Mouse (Mus musculus) left cerebral cortex, postnatal 10 days (tissue): Measurements from ENCODE around the gene Prepl. TPM values are rescaled to one million over a fixed set of nuclear protein-coding genes. Genes with fewer than 3 reads are reported as not detected.

Experiments used
- DNase-seq, 2 experiments: peaks; one replicate each; pipeline ENCODE4 v3.0.0; 2021 to 2022; ENCODE audit warnings: low spot score in 2 of 2, mixed read lengths in 1 of 2; ENCODE audit errors: extremely low spot score in 1 of 2
- intact Hi-C: fragments of 180-260 bp; cut with DNase I; formaldehyde crosslinking; loops from one replicate; pipeline ENCODE4 v1.15.1; 2025
- total RNA-seq, 2 experiments: library from RNA; stranded (reverse); gene quantifications; 2 replicates each; pipeline ENCODE4 v1.2.3; 2021

Gene Prepl
- total RNA-seq: 100 to 1,000 TPM; 308 to 319 TPM

GRCm38 (mm10) chr17:85090120-85091099 is at the start of gene Prepl, which contains the start of gene Camkmt:
Gene Prepl (minus strand): TSS chr17:85090241.
Gene Camkmt (plus strand): TSS chr17:85090552.
- intact Hi-C loops: no loop called here
- peak; percentile 94 to 96 for DNase-seq

- intact Hi-C loops: no loop called here
- DNase-seq: no peak
These were observed 48.4 kb upstream of the Prepl start for GRCm38 (mm10) chr17:85138393-85138792.

DNA sequence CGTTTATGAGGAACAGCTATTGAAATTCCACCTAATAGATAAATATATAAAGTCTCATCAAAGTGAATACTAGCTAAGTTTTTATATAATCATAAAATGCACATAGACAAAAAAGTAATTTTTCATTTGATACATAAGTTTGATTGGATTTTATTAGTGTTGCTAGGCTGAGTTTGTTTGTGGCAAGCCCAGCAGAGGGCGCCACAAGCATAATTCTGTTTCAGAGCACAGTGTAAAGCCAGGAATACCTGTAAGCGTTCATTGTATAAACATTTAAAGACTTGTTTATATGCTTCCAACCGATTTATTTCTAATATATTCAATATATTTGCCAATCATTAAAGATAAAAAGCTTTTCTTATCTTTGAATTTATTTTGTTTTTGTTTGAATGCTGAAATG is 26.6 kb upstream of the Prepl start:
- intact Hi-C loops: loop anchor here (2.0 to 5.0 kb wide), 2 partner anchors 71 to 518 kb away; no protein-coding TSS in a partner anchor
- peak; percentile 49 to 67 for DNase-seq

- no peak for DNase-seq
- intact Hi-C loops: no loop called here
These were observed 23.4 kb upstream of the Prepl start for GRCm38 (mm10) chr17:85113441-85113840.

DNA sequence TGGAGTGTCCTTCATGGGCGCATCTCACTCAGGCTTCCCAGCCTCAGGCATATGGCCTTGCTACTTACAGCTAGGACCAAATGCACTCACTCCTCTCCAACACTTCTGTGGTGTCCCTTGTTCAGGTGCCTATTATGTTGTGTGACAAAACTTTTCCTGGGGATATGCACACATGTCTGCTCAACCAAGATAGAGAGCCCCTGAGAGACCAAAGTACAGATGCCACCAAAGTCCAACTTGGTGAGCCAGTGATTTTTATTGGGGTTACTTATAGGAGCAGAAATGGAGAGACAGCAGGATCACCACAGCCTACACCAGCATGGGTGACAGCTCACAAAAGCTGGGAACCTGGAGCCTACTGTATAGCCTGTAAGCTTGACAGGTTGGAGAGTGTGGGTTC is 20.6 kb upstream of the Prepl start:
- intact Hi-C loops: no loop called here
- DNase-seq: no peak

GRCm38 (mm10) chr17:85103310-85103709 is 13.3 kb upstream of the Prepl start:
- intact Hi-C loops: loop anchor here (5.0 kb wide), 1 partner anchor 529 kb away; no protein-coding TSS in a partner anchor
- no peak for DNase-seq

- no peak for DNase-seq
- intact Hi-C loops: loop anchor here (5.0 kb wide), 1 partner anchor 531 kb away; no protein-coding TSS in a partner anchor
These were observed 11.7 kb upstream of the Prepl start for GRCm38 (mm10) chr17:85101751-85102150.

- no peak for DNase-seq
- intact Hi-C loops: loop anchor here (5.0 kb wide), 1 partner anchor 532 kb away; no protein-coding TSS in a partner anchor
These were observed 10.2 kb upstream of the Prepl start for GRCm38 (mm10) chr17:85100232-85100631.

GRCm38 (mm10) chr17:85098677-85099323 is 8.8 kb upstream of the Prepl start:
- intact Hi-C loops: no loop called here

DNA sequence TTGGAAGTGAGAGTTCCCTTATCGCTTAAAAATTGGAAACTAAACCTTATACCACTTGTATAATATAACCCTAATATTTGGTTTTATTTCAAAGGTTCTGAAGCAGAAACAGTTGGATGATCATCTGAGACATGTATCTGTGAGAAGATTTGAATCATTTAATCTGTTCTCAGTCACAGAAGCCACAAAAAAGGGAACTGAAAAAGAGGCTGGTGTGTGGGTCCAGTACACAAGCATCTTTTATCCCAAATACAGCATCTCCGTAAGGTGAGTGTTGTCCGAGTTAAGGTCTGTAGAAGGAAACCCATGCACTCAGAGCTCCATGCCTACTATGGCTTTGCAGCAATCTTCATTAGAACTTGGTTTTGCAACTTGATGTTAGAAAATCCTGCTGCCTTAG is 6.4 kb upstream of the Prepl start:
- intact Hi-C loops: no loop called here
- no peak for DNase-seq

More at GRCm38 (mm10) chr17:85098677-85099323, 8.8 kb upstream of the Prepl start:
- no peak for DNase-seq

DNA sequence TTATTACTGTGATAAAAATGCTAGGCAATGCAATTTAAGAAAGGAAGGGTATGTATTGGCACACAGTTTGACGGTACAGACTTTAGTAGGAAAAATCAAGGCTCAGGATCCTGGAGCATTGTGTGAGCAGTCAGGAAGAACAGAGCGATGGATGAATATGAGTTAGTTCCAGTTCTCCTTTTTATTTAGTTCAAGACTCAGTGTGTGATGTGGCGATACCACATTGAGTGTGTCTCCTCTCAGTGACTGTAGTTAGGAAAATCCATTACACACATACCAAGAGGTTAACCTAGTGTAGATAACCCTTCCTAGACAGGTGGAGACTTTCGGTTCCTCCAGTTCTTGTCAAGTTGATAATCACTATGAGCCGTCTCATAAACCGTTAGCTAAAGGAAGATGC is 1.7 kb upstream of the Prepl start:
- no peak for DNase-seq
- intact Hi-C loops: no loop called here

- no peak for DNase-seq
- intact Hi-C loops: no loop called here
These were observed 420 bp downstream of the Prepl start for GRCm38 (mm10) chr17:85089621-85090020.

DNA sequence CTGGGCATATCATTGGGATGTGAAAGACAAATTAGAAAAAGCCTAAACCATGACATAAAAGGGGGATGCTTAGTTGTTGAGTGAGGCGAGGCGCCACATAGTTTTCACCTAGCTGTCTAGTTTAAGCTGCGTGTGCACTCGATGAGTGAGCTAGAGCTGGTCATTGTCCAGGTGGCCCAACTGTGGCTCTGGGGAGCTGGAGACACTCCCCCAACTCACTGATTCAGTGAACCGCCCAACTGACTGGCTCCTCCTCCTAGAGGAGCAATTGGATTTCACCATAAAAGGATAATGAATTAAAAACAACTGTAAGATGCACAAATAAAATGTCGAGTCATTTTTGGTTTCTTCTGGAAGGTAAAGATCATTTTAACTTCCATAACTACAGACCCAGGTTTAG is 1.0 kb downstream of the Prepl start:
- intact Hi-C loops: no loop called here
- DNase-seq: no peak

DNA sequence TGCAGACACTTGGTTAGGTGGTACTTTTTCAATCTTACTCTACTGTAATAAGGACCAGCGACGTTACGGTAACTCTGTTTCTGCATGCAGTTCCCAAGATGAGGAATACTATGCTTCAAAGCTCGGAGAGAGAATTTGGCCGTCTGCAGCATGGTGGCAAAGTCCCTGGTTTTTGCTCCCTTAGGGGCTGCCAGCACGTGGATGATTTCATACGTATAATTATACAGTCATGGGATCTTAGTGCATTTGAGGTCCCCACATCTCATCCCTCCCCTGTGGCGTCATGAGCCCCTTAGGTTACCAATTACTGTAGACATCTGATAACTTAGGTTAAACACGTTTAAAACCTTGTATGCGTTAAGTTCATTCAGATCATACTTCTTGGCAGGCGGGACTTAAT is 1.6 kb downstream of the Prepl start:
- intact Hi-C loops: no loop called here
- no peak for DNase-seq

DNA sequence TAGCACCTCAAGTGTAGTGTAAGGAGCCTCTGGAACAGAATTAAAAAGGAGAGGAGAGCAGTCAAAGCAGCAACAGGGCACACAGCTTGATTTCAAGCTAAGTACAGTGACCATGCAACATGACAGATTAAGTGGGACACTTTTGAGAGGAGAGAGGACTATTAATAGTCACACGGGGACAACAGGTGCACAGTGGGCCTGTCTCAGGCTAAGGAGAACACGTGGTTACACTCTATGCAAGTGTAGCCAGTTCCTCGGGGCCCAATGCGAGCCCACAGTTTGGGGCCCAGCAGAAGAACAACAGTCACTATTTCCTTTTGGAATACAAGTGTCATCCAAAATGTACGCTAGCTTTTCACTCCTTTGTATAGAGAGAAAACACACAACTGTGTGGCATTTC is 2.5 kb downstream of the Prepl start:
- DNase-seq: no peak
- intact Hi-C loops: no loop called here

GRCm38 (mm10) chr17:85086501-85086900 is 3.5 kb downstream of the Prepl start:
- DNase-seq: no peak
- intact Hi-C loops: no loop called here

DNA sequence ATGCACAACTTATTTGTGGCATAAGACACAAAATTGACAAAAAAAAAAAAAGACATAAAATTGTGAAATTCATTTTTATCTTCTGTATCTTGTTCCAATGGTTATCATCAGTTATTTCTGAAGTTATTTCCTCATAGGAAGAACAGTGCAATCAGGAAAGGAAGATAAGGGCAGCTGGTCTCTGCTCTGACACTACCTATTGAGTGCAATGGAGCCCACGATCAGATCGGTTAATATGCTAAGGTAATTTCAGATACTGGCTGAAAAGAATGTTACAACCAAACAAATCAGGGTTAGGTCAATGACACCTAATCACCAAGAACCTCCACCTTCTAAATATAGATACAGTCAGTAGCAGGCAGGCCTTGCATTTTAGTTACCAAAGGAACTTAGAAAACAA is 4.7 kb downstream of the Prepl start:
- no peak for DNase-seq
- intact Hi-C loops: no loop called here

GRCm38 (mm10) chr17:85080781-85081180 is 9.3 kb downstream of the Prepl start:
- no peak for DNase-seq
- intact Hi-C loops: loop anchor here (2.0 kb wide), 1 partner anchor 14 kb away; no protein-coding TSS in a partner anchor

DNA sequence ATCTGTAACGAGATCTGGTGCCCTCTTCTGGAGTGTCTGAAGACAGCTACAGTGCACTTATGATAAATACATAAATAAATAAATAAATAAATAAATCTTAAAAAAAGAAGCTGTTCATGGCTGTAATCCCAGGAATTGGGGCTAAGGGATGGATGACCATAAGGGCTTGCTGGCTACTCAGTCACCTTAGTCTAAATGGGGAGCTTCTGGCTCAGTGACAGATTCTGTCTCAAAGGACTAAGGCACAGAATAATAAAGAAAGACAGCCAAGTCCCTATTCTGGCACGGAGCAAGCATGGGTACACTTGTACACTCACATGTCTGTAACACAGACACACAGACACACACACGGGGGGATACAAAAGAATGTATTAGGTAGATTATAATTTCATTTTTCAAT is 10.8 kb downstream of the Prepl start:
- intact Hi-C loops: no loop called here
- DNase-seq: no peak

GRCm38 (mm10) chr17:85074083-85074482 is 16.0 kb downstream of the Prepl start:
- intact Hi-C loops: no loop called here
- DNase-seq: no peak
